Mouse (Mus musculus) CD4-positive, CD25-positive, alpha-beta regulatory T cell, adult 2 months (primary cell): ENCODE data around the gene Wdr66.
A peak's percentile ranks its signal among the peaks of the same experiment; 100 is the strongest.
"Not testable (repeated sequence)": the region's sequence is repeated elsewhere in the genome, so short reads cannot be mapped to it uniquely, and the experiment has no call there.

ENCODE experiments used
- DNase-seq: peaks from one replicate; pipeline ENCODE4 v3.0.0-alpha.2; 2012; ENCODE audit warnings: low read depth, low spot score

The Wdr66 gene

DNA sequence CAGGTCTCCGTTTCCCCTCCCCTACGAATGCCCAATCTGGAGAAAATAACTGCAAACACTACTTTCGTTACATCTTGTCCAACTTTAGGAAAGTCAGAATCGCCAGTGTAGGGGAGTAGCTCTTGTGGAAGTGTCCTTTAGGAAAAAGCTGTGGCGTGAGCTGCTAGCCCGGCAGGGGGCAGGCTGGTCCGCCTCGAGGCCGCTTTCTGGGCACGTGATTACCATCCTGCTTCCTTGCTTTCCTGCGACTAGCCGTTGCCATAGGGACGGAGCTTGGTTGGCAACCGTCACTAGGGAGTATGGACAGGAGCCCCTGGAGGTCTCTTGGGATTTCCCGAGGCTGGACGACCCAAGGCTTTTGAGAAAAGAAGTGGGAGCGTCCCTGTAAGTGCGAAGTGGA, at the start of gene Wdr66:
Gene Wdr66 (plus strand): TSS at position 269 of the 400 bp plus-strand sequence.
- peak; percentile 76 for DNase-seq

DNA sequence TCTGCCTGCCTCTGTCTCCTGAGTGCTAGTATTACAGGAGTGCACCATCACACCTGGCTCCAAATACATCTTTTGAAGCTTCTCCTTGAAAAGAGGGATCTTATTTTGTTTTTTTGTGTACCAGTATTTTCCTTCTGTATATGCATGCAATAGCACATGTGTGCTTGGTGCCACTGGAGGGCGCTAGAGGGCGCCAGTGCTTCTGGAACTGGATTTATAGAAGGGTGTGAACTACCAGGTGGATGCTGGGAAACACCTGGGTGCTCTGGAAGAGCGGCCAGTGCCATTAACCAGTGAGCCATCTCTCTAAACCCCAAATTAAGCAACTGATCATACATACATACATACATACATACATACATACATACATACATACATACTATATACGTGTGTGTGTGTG, 49.1 kb upstream of the Wdr66 start:
- not testable (repeated sequence) for DNase-seq

DNA sequence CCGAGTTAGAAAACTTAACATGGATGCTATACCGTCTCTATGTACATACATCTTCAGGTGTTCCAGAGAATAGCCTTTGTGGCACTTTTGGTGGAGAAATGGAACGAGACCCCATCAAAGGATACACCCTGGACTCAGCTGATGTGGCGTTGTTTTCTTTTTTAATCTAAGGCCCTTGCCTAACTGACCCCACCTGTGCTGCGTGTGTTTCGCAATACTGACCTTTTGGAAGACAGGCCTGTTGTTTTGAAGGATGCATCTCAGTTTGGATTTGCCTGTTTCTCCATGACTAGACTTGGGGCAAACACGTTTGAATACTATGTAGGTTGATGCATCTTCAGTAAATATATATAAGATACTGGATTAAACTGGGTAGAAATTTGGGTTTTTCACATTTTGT, 48.3 kb upstream of the Wdr66 start:
- DNase-seq, result not testable (repeated sequence)

- not testable (repeated sequence) for DNase-seq
Observed at GRCm38 (mm10) chr5:123222346-123223050, 29.4 kb upstream of the Wdr66 start.

GRCm38 (mm10) chr5:123223051-123223410, 28.9 kb upstream of the Wdr66 start:
- no peak for DNase-seq

DNA sequence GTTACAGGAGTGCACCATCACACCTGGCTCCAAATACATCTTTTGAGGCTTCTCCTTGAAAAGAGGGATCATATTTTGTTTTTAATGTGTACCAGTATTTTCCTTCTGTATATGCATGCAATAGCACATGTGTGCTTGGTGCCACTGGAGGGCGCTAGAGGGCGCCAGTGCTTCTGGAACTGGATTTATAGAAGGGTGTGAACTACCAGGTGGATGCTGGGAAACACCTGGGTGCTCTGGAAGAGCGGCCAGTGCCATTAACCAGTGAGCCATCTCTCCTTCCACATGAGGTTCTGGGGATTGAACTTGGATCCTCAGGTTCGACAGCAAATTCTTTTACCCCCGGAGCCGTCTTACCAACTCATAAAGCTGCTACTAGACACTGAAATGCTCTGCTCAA, 28.0 kb upstream of the Wdr66 start:
- not testable (repeated sequence) for DNase-seq

GRCm38 (mm10) chr5:123226851-123227250, 25.1 kb upstream of the Wdr66 start:
- no peak for DNase-seq

- DNase-seq, result peak; percentile 95
Observed at GRCm38 (mm10) chr5:123227762-123228523, 24.0 kb upstream of the Wdr66 start.

DNA sequence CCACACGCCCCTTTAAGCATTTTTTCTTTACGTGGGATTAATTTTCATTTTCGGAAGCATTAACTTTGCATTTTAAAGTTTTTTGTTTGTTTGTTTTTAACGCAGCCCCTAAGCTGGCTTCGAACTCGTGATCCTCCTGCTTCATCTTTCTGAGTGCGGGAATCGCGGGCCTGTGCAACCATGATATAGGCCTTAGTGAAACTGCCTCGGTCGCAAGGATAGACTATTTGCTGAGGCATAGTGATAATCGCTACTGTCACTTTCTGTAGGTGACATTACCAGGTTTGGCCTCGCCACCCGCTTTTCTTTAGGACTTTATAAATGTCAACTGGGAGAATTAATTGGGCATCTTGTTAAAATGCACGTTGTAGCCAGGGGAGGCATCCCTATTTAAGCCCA, 23.4 kb upstream of the Wdr66 start:
- DNase-seq, result no peak

DNA sequence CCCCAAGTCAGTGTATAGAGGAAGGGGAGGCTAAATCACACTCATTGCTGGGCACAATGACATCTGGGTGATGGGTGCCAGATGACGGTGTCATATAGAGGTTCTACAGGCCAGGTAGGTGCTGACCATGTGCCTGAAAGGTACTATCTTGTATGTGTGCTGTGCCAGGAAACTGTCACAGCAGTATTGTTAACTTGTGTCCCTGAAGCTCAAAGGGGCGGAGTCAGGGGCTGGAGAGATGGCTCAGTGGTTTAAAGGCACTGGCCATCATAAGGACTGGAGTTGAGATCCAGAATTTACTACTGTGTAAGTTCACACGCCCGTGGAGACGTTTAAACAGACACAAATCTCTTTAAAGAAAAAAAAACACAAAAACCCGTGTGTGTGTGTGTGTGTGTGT, 22.6 kb upstream of the Wdr66 start:
- DNase-seq, result no peak

GRCm38 (mm10) chr5:123232180-123232579, 19.7 kb upstream of the Wdr66 start:
- no peak for DNase-seq

DNA sequence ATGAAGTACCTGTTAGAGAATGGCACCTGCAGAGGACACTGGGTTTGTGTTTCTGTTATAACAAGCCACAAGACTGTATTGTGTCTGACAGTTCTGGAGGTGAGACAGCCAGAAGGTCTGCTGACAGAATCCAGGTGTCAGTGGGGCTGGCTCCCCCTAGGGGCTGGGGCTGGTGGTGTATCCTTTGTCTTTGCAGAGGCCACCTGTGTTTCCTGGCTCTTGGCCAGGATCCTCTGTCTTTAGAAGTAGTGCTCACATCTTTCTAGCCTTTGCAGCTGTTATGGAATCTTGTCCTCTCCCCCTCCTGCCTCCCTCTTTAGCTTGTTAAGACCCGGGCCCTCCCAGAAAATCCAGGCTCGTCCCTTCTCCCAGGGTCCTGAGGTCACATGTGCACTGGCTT, 16.2 kb upstream of the Wdr66 start:
- DNase-seq, result peak; percentile 90

- DNase-seq, result no peak
Observed at GRCm38 (mm10) chr5:123236426-123236825, 15.5 kb upstream of the Wdr66 start.

DNA sequence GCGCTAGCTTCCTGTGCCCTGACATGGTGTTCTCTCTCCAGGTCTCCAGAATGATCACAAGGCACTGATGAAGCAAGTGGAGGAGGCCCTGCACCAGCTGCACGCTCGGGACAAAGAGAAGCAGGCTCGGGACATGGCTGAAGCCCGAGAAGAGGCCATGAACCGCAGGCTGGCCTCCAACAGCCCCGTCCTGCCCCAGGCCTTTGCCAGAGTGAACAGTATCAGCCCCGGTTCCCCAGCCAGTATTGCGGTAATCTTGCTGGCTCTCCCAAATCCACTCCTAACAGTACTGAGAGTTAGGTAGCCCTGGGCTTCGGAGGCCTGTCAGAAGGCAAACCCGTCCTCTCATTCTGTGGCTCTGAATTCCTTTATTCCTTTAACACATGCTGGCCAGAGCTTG, 12.4 kb upstream of the Wdr66 start:
- DNase-seq, result no peak

DNA sequence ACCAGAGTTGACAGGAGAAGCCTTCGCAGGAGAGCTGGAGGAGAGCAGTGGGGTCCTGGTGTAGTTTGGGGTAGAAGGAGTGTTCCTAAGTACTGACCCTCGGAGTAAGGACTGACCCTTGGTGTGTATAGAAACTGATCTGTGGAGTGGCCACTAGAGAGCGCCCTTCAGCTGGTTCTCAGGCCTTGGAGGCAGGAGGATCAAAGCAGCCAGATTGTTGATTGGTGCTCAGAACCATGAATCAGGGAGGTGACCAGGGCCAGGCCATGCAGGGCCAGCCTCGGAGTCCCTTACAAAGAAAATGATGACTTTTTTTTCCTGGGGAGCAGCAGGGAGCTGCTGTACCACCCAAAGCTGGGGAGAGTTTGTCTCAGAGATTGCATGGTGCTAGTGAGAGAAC, 6.4 kb upstream of the Wdr66 start:
- peak; percentile 66 for DNase-seq

- DNase-seq, result no peak
Observed at GRCm38 (mm10) chr5:123251390-123251789, 512 bp upstream of the Wdr66 start.

DNA sequence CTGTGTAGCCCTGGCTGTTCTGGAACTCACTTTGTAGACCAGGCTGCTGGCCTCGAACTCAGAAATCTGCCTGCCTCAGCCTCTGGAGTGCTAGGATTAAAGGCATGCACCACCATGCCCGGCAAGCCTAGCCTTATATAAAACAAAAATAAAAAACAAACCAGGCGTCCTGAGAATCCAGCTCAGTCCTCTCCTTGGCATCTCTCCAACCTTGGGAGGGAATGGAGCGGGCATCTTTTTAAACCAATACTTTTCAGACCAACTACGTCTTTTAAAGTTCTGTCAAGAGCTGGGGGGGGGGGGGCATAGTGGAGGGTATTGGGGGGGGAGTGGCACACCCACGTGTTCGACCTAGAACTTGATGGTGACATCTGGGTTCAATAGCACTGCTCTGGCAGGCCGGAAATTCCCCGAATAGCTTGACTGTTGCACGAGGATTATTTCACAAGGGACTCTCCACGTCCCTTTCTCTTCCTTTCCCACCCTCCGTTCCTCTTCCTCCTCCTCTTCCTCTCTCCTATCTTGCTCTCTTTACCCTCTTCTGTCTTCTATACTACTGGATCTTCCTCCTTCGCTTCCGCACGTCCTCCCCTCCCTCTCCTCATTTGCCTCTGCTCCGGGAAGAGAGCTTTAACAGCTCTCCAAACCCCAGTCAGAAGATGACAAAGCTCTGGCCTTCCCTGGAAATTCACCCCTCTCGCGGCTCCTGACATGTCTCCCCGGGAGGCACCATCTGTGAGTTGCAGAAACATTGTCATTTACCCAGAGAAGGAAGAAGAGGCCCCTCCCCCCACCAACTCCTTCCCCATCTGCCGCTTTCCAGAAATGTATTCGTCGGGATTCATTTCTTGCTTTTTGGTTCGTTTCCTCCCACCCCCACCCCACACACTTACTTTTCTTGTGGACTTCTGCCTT, 5.2 kb downstream of the Wdr66 start:
- DNase-seq, result no peak

DNA sequence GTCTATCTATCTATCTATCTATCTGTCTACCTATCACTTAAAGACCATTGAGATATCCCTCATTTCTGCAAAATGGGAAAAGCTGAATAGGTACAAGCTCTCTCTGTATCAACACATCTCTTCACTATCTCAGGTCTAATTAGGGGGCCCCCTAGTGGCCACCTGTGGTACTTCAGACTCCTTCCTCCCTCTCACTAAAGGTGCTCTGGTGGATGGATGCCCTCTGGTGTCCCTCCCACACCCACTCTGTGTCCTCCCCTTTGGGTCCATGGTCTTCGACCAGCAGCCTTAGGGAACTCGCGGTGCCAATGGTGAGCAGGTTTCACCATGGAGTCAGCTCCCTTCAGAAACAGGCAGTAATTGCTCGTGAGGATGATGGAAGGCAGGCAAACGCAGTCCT, 7.1 kb downstream of the Wdr66 start:
- DNase-seq, result peak; percentile 79

GRCm38 (mm10) chr5:123260698-123261097, 8.8 kb downstream of the Wdr66 start:
- DNase-seq, result no peak

DNA sequence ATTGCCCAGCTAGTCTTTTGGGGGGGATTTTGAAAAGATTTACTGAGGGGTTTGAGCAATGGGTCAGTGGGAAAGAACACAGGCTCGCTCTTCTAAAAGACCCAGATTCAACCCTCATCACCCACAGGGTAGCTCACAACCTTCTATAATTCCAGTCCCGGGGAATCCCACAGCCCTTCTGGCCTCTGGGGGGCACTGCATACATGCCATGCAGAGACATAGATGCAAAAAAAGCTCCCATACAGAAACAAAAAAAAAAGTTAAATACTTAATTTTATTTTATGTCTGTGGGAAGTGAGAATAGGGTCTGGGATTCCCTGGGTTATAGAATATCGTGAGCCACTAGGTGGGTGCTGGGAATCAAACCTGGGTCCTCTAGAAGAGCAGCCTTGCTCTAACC, 15.0 kb downstream of the Wdr66 start:
- DNase-seq, result no peak

- DNase-seq, result no peak
Observed at GRCm38 (mm10) chr5:123268477-123269474, 16.9 kb downstream of the Wdr66 start.
